Mouse (Mus musculus) spleen, postnatal 10 days (tissue): ENCODE measurements around the gene Sh3d19.
"Not testable (repeated sequence)": the region's sequence is repeated elsewhere in the genome, so short reads cannot be mapped to it uniquely, and the experiment has no call there.

Experiments used
- DNase-seq, 2 experiments: peaks; one replicate each; pipeline ENCODE4 v3.0.0; 2021 to 2022; ENCODE audit warnings: low spot score in 2 of 2

The Sh3d19 gene

DNA sequence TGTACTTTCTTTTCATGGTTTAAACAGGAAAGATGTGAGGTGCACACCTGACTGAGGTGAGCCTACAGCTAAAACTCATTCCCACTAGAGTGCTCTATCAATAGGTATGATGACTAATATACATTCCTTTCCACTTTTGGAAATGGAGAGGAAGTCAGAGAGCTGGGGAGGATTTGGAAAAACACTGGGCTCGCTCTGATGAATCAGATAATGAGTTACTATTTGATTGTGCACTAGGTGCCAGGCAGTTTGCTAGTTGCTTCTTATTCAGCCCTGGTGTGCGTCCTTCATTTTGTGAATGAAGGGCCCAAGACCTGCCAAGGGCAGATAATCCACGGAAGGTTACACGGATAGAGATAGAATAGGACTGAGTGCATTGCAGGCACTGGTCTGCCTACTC is 9.1 kb downstream of the Sh3d19 start:
- DNase-seq = no peak

DNA sequence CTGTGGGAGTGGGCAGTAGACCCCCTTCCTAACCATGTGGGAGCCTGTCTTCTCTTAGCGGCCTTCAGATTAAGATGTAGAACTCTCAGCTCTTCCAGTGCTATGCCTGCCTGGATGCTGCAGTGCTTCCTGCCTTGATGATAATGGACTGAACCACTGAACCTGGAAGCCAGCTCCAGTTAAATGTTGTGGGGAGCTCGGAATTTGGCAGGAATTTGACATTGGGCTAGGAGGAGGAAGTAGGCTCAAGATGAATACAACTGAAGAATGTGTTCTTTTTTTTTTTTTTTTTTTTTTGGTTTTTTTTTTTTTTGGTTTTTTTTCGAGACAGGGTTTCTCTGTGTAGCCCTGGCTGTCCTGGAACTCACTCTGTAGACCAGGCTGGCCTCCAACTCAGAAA is 10.9 kb downstream of the Sh3d19 start:
- DNase-seq = not testable (repeated sequence)

GRCm38 (mm10) chr3:85984537-85984936 is 13.6 kb downstream of the Sh3d19 start:
- DNase-seq = no peak

DNA sequence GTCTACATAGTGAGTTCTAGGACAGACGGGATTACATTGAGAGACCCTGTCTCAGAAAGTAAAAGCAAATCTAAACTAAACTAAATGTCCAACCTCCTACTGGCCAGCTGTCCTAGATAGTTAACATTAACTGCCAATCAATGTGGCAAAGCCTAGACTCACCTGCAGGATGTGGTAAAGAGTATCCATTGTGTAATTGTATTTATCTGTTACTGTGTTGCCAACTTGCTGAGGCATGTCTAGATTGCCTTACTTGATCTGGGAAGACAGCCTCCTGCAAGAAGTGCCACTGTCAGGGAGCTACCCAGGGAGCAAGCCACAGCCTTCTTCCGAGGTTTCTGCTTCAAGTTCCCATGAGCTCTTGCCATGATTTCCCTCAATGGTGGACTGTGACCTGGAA is 16.3 kb downstream of the Sh3d19 start:
- DNase-seq = no peak

DNA sequence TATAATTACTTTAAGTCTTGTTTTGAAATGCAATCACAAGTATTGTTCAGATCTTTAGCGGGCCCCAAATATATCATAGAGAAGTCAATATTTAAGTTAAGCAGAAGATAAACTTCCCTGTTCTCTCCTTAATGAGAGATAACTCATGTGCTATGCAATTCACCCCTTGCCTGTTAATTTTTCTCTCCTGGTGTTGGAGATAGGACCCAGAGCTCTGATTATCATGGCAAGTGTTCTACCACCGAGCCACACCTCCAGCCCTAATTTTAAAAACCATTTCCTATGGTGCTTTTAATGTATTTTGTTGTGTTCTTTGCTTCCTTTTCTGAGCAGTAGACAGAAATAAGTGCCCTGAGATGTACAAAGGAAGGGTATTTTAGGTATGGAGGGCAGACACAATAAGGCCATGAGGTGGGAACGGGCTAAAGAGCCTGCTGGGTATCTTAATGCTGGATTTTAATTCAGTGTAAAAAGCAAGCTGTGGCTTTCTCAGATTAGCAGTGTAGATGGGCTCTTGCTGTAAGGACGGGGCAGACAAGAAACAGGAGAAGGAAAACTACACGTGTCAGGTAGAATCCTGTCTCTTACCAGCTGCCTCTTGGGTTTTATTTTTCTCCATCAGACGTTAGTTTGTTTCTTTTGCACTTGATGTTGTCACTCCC is 20.4 kb downstream of the Sh3d19 start:
- no peak for DNase-seq

- DNase-seq = no peak
Observed at GRCm38 (mm10) chr3:85991802-85992156, 20.9 kb downstream of the Sh3d19 start.

DNA sequence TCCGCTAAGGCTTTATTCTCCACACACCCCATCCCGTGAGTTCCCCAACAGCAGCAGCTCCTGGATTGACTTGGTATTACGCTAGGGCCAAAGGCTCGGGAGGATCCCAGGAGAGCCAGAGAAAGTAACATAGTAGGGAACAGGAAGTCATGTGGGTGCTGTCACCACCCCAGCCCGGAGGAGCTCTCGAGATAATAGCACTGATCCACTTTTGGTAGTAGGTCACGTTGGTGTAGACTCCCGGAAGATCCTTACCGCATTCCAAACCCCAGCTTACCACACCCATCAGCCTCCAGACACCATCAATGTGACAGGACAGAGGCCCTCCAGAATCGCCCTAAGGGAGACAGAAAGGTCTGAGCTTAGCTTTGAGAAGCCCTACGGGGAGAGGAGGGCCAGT is 22.8 kb downstream of the Sh3d19 start:
- no peak for DNase-seq

DNA sequence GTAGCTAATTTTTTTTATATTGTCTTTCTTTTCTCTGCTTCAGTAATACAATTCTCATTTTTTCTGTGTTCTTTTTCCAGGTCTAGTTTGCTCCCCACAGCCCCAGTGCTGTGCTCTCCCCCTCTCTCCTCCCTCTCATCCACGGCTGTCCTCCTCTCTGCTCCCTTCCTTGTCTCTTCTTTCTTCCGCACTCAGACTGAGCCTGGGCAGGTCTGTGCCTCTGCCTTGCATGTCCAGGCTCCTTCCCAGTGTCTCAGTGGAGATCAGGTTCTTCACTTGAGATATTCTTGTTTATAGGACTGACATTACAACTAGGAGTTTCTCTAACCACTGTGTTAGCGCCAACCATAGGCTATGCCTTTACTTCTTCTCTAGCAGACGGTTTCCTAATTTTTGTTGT is 23.7 kb downstream of the Sh3d19 start:
- DNase-seq = no peak

DNA sequence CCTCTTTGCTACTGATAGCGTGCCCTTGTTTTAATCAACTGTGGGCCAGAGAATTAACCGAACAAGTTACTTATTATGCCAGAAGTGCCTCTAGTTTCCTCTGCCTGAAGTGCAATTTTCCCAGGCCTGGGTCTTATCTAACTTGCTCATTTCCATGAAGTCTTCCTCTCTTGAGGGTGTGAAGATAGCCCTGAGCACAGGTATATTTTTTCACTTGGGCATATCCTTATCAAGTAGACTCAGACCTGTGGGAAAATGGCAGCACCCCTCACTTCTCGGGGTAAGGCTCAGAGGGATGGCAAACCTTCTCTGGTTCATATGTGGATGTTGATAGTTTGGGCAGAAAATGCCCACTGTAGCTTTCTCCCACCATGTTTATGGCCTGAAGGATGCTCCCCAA is 30.4 kb downstream of the Sh3d19 start:
- DNase-seq = no peak

GRCm38 (mm10) chr3:86002423-86002822 is 31.5 kb downstream of the Sh3d19 start, which contains the start of gene Prss48:
TSS of gene Prss48 (minus strand) at chr3:86002491.
- DNase-seq = peak in 1 of 2 experiments; percentile 31

DNA sequence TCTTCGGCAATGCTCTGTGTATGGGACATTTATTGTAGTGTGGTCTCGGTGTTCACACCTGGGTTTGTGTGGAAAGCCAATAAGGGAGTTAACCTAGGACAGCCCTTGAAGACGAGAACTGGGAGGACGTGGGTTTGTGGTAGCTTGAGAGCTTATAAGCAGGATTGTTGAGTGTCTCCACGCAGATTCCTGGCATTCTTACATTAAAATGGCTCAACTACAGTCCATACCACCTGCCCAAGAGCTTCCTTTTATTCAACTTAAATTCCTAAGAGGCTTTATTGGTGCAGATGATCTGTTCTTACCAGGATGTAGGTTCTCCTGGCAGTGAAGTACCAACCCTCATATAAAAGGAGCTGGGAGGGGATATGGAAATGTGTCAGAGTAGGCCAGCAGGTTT is 32.0 kb downstream of the Sh3d19 start:
- DNase-seq = no peak

DNA sequence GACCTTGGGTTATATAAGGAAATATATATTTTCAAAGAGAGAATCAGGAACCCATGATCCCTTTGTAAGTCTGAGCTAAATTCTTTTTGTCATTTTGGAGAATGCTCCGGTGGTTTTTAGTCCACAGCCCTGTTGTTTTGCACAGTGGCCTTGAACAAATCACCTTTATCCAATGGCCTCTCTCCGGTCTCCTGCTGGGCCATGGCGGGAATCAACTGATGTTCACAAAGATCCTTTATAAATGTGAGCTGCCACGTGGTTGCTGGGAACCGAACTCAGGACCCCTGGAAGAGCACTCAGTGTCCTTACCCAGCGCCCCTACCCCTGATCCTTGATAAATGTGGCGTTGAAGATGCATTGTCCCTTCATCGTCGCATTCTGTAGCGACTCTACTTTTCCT is 33.8 kb downstream of the Sh3d19 start:
- DNase-seq = no peak

- no peak for DNase-seq
Observed at GRCm38 (mm10) chr3:86010618-86011017, 39.7 kb downstream of the Sh3d19 start.

DNA sequence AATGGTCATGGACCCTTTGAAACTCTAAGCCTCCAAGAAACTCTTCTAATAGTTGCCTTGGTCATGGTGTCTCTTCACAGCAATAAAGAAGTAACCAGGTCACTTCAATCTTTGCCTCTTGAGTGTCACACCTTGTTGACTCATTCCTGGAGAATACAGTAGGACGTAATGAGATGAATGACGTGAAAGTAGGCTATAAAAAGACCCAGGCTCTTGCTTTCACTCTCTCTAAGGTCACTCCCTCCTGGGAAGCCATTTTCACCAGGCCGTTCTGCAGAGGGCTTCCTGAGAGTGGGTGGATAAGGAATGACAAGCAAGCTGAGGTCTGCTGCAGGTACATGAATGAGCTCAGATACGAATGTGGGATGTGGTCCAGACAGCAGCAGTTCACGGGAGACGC is 40.5 kb downstream of the Sh3d19 start:
- no peak for DNase-seq

GRCm38 (mm10) chr3:86011833-86012232 is 40.9 kb downstream of the Sh3d19 start:
- DNase-seq = no peak

- no peak for DNase-seq
Observed at GRCm38 (mm10) chr3:86013837-86014236, 42.9 kb downstream of the Sh3d19 start.

GRCm38 (mm10) chr3:86016965-86017364 is 46.1 kb downstream of the Sh3d19 start:
- DNase-seq = no peak

DNA sequence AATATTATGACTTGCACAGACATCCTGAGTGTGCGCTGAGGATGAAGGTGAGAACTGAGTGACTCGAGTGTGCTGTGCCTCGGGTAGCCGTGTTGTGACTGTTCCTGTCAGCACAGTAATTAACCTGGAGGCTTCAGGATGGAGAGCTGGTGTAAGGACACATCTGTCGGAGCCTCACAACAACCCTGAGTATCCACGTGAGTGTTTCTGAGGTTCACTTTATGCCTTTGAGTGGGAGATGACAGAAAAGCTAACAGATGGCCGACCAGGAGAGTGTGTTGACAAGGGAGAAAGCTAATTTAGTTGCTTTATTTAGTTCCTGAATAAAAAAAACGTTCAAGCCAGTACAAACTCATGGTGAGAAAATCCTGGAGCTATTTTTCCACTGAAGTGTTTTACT is 46.6 kb downstream of the Sh3d19 start:
- DNase-seq = no peak

GRCm38 (mm10) chr3:86020921-86021650 is 50.2 kb downstream of the Sh3d19 start:
- DNase-seq = no peak

DNA sequence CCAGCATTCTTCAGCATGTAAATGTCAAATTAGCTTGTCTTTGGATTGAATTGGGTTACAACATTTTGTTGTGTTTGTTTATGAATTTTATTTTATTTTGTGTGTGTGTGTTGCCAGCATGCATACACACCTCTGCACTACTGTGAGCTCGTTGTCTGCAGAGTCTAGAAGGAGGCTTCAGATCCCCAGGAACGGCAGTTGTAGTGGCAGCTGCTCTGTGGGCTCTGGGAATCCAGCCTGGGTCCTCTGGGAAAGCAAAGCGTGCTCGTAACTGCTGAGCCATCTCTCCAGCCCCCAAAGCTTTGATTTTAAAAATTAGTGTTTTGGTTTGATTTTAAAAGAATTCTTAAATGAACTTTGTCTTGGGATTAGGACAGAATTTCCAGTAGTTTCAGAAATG is 50.7 kb downstream of the Sh3d19 start:
- no peak for DNase-seq

DNA sequence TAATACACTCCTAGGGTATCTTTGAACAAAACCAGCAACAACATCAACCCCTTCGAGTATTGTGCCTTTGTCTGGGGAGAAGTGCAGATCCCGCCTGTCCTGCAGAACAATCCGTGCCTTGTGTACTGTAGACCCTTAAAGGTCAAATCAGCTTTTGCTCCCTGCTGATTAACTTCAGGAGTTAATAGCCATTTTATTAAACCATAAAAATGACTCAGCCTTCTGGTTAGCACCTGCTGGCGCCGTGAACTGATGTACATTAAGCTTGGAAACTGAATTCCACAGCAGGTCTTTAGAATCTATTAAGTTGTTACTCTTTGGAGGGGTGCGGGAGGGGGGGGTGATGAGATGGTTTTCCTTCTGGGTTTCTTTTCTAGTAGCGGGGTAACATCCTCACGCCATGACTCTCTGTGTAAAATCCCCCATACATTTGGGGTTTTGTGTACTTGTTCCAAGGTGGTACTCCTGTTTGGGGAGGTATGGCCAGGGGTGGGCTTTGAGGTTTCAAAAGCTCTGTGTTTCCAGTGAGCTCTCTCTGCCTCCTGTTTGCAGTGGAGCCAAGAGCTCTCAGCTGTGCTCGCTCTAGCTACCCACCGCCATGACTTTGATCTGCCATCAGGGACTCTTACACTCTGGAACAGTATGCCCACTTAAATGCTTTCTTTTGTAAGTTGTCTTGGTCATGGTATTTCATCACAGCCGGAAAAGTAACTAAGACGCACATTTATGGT is 53.3 kb downstream of the Sh3d19 start:
- no peak for DNase-seq

DNA sequence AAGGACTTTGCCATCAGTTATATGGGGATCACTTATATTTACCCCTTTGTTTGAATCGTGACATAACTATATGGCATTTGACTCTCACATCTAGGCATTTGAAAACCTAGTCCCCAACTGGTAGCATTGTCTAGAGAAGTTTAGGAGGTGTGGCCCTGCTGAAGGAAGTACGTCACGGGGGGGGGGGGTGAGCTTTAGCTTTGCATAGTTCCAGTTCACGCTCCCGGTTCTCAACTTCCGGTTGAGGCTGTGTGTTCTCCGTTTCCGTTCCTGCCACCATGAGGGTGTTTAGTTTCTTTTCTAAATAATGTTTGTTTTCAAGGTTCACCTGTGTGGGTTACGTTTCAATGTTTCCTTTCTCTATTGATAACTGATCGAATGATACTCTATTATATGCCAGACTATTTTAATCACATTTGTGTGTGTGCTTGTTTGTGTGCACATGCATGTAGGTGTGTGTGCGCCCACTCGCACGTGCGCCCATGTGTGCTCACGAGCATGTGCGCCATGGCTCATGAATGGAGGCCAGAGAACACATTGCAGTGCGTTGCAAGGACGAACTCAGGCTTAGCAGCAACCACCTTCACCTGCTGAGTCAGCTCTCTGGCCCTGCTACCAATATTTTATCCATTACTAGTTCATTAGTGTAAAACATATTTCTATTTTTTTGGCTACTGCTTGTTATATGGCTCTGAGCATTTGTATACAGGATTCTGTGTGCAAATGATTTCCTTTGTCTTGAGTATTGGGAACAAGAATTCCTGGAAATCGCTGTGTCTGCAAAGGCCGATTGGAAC is 54.6 kb downstream of the Sh3d19 start:
- DNase-seq = no peak
